Mouse (Mus musculus): ENCODE measurements at regions not wholly inside any gene's neighbourhood (a gene's known extent, or its start where the extent isn't known, plus 50 kb on each side); places are given as distances from the start of the nearest gene placed in this dataset.

GRCm38 (mm10) chr7:68823646-68824045 is 74.6 kb upstream of the Arrdc4 start:
- no peak overlapping the region for H3K27ac ChIP-seq (replicated peaks)
- H3K36me3 ChIP-seq, result no peaks in the 10 kb centered on the region
- 74% methylated on average over 2 of the region's 2 CpGs for WGBS
- H3K27me3 ChIP-seq (ENCODE audit: low read depth, poor library complexity, severe bottlenecking), result no peaks in the 10 kb centered on the region
- no peaks in the 10 kb centered on the region for H3K9me3 ChIP-seq (replicated peaks)
- no peak overlapping the region for H3K4me3 ChIP-seq
- no peaks in the 10 kb centered on the region for H3K4me1 ChIP-seq
- DNase-seq (ENCODE audit: low spot score), result no peak

- H3K4me1 ChIP-seq, result no peaks in the 10 kb centered on the region
- H3K9me3 ChIP-seq (replicated peaks), result no peaks in the 10 kb centered on the region
- no peak overlapping the region for H3K4me3 ChIP-seq
- H3K27me3 ChIP-seq (ENCODE audit: low read depth, poor library complexity, severe bottlenecking), result no peaks in the 10 kb centered on the region
- no peaks in the 10 kb centered on the region for H3K36me3 ChIP-seq
- no peak overlapping the region for H3K27ac ChIP-seq (replicated peaks)
- WGBS, result 7% methylated on average over 7 of the region's 7 CpGs
- DNase-seq (ENCODE audit: low spot score), result peak; percentile 75
Measured at GRCm38 (mm10) chr7:68823189-68823588, 74.1 kb upstream of the Arrdc4 start.

GRCm38 (mm10) chr7:68814823-68815666 is 66.0 kb upstream of the Arrdc4 start:
- Histone ChIP-seq H3K27me3 (ENCODE audit: low read depth, poor library complexity, severe bottlenecking) (no peaks in the 10 kb centered on the region), H3K36me3 (no peaks in the 10 kb centered on the region), H3K4me3 (no peak overlapping the region), H3K4me1 (peaks cover 2% of the 10 kb centered on the region; the same call in 1 of the 2 replicates), H3K9me3 (replicated peaks) (no peaks in the 10 kb centered on the region), H3K27ac (replicated peaks) (no peak overlapping the region)
- 91% methylated on average over 15 of the region's 15 CpGs for WGBS
- DNase-seq (ENCODE audit: low spot score), result no peak

- WGBS, result 64% methylated on average over 8 of the region's 8 CpGs
Measured at GRCm38 (mm10) chr7:68809782-68810181, 60.7 kb upstream of the Arrdc4 start.

More at GRCm38 (mm10) chr7:68809782-68810181, 60.7 kb upstream of the Arrdc4 start:
- no peak overlapping the region for H3K27ac ChIP-seq (replicated peaks)
- H3K27me3 ChIP-seq (ENCODE audit: low read depth, poor library complexity, severe bottlenecking), result no peaks in the 10 kb centered on the region
- no peaks in the 10 kb centered on the region for H3K9me3 ChIP-seq (replicated peaks)
- no peaks in the 10 kb centered on the region for H3K36me3 ChIP-seq
- no peak overlapping the region for H3K4me3 ChIP-seq
- DNase-seq (ENCODE audit: low spot score), result no peak
- H3K4me1 ChIP-seq, result peaks cover 6% of the 10 kb centered on the region; the same call in 1 of the 2 replicates
